Mouse (Mus musculus): ENCODE data around the gene Gm21885. TPM values are rescaled to one million over a fixed set of nuclear protein-coding genes. Genes with fewer than 3 reads are reported as not detected.
A peak's percentile ranks its signal among the peaks of the same experiment; 100 is the strongest.
"Not testable (repeated sequence)": the region's sequence is repeated elsewhere in the genome, so short reads cannot be mapped to it uniquely, and the experiment has no call there.

Gene Gm21885
- polyA plus RNA-seq, 2 experiments: not detected

DNA sequence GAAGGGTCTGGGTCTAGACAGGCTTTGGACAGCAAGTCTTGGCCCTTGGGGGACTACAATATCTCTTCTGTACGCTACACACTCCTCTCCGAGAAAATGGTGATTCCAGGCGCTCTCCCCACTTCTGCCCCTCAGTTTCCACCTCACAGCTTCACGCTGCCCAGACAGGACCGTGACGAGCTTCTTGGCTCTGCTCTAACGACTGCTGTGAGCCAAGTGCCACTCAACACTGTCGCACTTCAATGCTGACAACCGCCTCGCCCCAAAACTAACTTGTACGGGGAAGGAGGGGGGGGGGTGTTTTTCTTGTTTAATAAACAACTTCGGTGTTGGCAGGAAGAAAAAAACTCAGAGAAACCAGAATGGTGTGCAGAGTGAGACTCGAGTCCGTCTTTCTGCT lies 23.7 kb upstream of the Gm21885 start:
- H3K9me3 ChIP-seq (ENCODE audit: control insufficient read depth, low read length): no peaks in the 10 kb centered on the region
- DNase-seq (ENCODE audit: low read depth in 3 of 3, low spot score in 3 of 3) (no peak), ATAC-seq (ENCODE audit: insufficient read depth) (no peak)
- H3K4me2 ChIP-seq (ENCODE audit: low read depth): no peak overlapping the region
- TF ChIP-seq CTCF (IDR thresholded peaks at IDR 0.05; ENCODE audit: low read depth) (no peak), EP300 (IDR thresholded peaks at IDR 0.05; ENCODE audit: low read depth) (no peak)
- no peaks in the 10 kb centered on the region for H3K36me3 ChIP-seq (replicated peaks; ENCODE audit: control insufficient read depth, insufficient read depth, low read depth)
- H3K4me3 ChIP-seq (ENCODE audit: insufficient read depth in 1 of 2, low read depth in 2 of 2, low read length in 2 of 2): no peak overlapping the region
- H3K4me1 ChIP-seq (replicated peaks; ENCODE audit: control insufficient read depth in 2 of 2, insufficient read depth in 2 of 2, low read length in 1 of 2): peaks cover 27 to 28% of the 10 kb centered on the region in 2 experiments
- WGBS (ENCODE audit: insufficient replicate concordance): 75% methylated on average over 14 of the region's 14 CpGs
- H3K27me3 ChIP-seq (ENCODE audit: control insufficient read depth, insufficient read depth, low read length): no peaks in the 10 kb centered on the region
- H3K9ac ChIP-seq (replicated peaks): no peak overlapping the region
- H3K27ac ChIP-seq: no peak overlapping the region

- no peak for TF ChIP-seq EP300 (IDR thresholded peaks at IDR 0.05; ENCODE audit: low read depth)
- peaks cover 26 to 28% of the 10 kb centered on the region in 2 experiments for H3K4me1 ChIP-seq (replicated peaks; ENCODE audit: control insufficient read depth in 2 of 2, insufficient read depth in 2 of 2, low read length in 1 of 2)
- H3K9ac ChIP-seq (replicated peaks): no peak overlapping the region
- no peaks in the 10 kb centered on the region for H3K9me3 ChIP-seq (ENCODE audit: control insufficient read depth, low read length)
- H3K27me3 ChIP-seq (ENCODE audit: control insufficient read depth, insufficient read depth, low read length): no peaks in the 10 kb centered on the region
- H3K27ac ChIP-seq: no peak overlapping the region; the same call in 1 of the 2 replicates
- no peaks in the 10 kb centered on the region for H3K36me3 ChIP-seq (replicated peaks; ENCODE audit: control insufficient read depth, insufficient read depth, low read depth)
- H3K4me3 ChIP-seq (ENCODE audit: insufficient read depth in 1 of 2, low read depth in 2 of 2, low read length in 2 of 2): no peak overlapping the region
- DNase-seq (ENCODE audit: low read depth in 3 of 3, low spot score in 3 of 3) (no peak), ATAC-seq (ENCODE audit: insufficient read depth) (no peak)
- WGBS (ENCODE audit: insufficient replicate concordance): 32% methylated on average over 4 of the region's 4 CpGs
- no peak overlapping the region for H3K4me2 ChIP-seq (ENCODE audit: low read depth)
These were observed 21.9 kb upstream of the Gm21885 start for GRCm38 (mm10) chr11:94259814-94260213.

DNA sequence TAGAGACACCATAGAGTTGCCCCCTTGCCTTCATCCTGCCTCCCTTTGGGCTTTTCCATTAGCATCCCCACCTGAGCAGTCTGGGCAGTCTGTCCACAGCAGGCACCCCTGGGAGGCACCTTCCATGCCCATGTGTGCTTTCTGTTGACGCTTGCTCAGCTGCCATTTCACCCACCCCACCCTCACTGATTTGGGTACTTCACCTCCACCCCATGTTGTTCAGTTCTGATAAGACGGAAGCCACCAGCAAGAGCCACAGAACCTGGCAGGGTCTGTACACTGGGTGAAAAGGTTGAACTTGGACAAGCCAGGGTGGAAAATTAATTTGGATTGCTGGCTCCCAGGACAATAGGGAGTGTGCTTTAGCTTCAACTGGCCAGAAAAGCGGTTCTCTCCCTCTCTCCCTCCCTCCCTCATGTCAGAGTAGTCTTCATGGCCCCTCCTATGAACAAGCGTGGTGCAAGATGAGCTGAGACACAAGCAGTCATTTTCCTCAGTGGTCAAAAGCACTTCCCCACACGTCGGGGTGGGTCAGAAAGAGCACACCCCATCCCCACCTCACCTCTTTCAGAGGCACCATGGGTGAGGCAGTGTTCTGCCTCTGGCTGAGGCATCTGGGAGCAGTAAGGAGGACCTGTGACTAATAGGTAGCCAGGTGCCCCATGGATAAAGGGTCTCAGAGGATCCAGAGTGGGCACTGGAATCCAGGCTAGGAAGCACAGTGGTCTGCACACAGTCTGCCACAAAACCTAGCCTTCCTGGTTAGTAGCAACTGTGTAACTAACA lies 19.9 kb upstream of the Gm21885 start:
- peak overlapping the region; percentile 90 for H3K27ac ChIP-seq
- DNase-seq (ENCODE audit: low read depth in 3 of 3, low spot score in 3 of 3) (peak; percentile 62 to 67 (median 63)), ATAC-seq (ENCODE audit: insufficient read depth) (peak; percentile 92)
- H3K27me3 ChIP-seq (ENCODE audit: control insufficient read depth, insufficient read depth, low read length): no peaks in the 10 kb centered on the region
- H3K4me1 ChIP-seq (replicated peaks; ENCODE audit: control insufficient read depth in 2 of 2, insufficient read depth in 2 of 2, low read length in 1 of 2): peaks cover 39 to 44% of the 10 kb centered on the region in 2 experiments
- TF ChIP-seq EP300 (IDR thresholded peaks at IDR 0.05; ENCODE audit: low read depth) (peak; percentile 59), CTCF (IDR thresholded peaks at IDR 0.05; ENCODE audit: low read depth) (no peak)
- whole genome bisulfite sequencing (ENCODE audit: insufficient replicate concordance): 28% methylated on average over 6 of the region's 6 CpGs
- peak overlapping the region; percentile 57 for H3K4me2 ChIP-seq (ENCODE audit: low read depth)
- H3K9ac ChIP-seq (replicated peaks): peak overlapping the region; percentile 49
- no peak overlapping the region for H3K4me3 ChIP-seq (ENCODE audit: insufficient read depth in 1 of 2, low read depth in 2 of 2, low read length in 2 of 2)
- no peaks in the 10 kb centered on the region for H3K9me3 ChIP-seq (ENCODE audit: control insufficient read depth, low read length)
- no peaks in the 10 kb centered on the region for H3K36me3 ChIP-seq (replicated peaks; ENCODE audit: control insufficient read depth, insufficient read depth, low read depth)

DNA sequence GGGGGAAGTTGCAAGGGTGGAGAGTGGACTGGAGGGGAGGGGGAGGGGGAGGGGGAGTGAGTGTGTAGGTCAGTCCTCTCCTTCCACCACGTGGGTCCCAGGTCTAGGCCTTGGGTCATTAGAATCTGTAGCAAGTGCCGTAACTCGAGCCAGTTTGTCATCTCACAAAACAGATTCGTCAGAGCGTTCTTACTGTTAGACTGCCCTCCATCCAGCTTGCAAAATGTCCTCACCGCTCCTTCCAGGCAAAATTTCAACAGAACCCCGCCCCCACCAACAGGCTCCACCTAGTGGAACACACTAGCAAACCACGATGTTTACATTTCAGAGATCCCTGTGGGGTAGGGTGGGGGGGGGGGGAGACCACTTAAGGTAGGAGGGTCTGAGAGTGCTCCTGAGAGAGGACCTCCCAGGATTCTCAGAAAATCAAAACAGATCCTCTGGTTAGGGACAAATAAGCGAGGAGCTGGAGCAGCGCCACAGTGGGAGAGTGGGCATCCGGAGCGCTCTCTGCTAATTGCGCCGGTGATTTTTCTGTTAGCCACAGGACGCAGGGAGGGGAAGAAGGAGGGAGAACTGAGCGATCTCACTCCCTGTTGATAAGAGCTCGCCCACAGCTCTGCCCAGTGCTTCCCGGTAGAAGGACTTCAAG lies 16.4 kb upstream of the Gm21885 start:
- H3K36me3 ChIP-seq (replicated peaks; ENCODE audit: control insufficient read depth, insufficient read depth, low read depth): no peaks in the 10 kb centered on the region
- peak overlapping the region; percentile 70 for H3K4me2 ChIP-seq (ENCODE audit: low read depth)
- DNase-seq (ENCODE audit: low read depth in 3 of 3, low spot score in 3 of 3): peak; percentile 31 to 53 (median 35)
- H3K27ac ChIP-seq: peak overlapping the region; percentile 58
- peak; percentile 60 for TF ChIP-seq CTCF (IDR thresholded peaks at IDR 0.05; ENCODE audit: low read depth)
- TF ChIP-seq EP300 (IDR thresholded peaks at IDR 0.05; ENCODE audit: low read depth): no peak
- H3K9ac ChIP-seq (replicated peaks): peak overlapping the region; percentile 36
- peak; percentile 58 for ATAC-seq (ENCODE audit: insufficient read depth)
- H3K4me1 ChIP-seq (replicated peaks; ENCODE audit: control insufficient read depth in 2 of 2, insufficient read depth in 2 of 2, low read length in 1 of 2): peaks cover 46 to 49% of the 10 kb centered on the region in 2 experiments
- peak overlapping the region; percentile 25 to 35 for H3K4me3 ChIP-seq (ENCODE audit: insufficient read depth in 1 of 2, low read depth in 2 of 2, low read length in 2 of 2)
- no peaks in the 10 kb centered on the region for H3K27me3 ChIP-seq (ENCODE audit: control insufficient read depth, insufficient read depth, low read length)
- H3K9me3 ChIP-seq (ENCODE audit: control insufficient read depth, low read length): no peaks in the 10 kb centered on the region
- WGBS (ENCODE audit: insufficient replicate concordance): 3% methylated on average over 18 of the region's 18 CpGs

GRCm38 (mm10) chr11:94266155-94266554 lies 15.5 kb upstream of the Gm21885 start:
- Histone ChIP-seq H3K4me2 (ENCODE audit: low read depth) (peak overlapping the region; percentile 70), H3K4me1 (replicated peaks; ENCODE audit: control insufficient read depth in 2 of 2, insufficient read depth in 2 of 2, low read length in 1 of 2) (peaks cover 37 to 41% of the 10 kb centered on the region in 2 experiments)
- H3K36me3 ChIP-seq (replicated peaks; ENCODE audit: control insufficient read depth, insufficient read depth, low read depth); H3K27ac ChIP-seq; H3K9ac ChIP-seq (replicated peaks); DNase-seq (ENCODE audit: low read depth in 3 of 3, low spot score in 3 of 3); ATAC-seq (ENCODE audit: insufficient read depth); H3K9me3 ChIP-seq (ENCODE audit: control insufficient read depth, low read length); H3K4me3 ChIP-seq (ENCODE audit: insufficient read depth in 1 of 2, low read depth in 2 of 2, low read length in 2 of 2); H3K27me3 ChIP-seq (ENCODE audit: control insufficient read depth, insufficient read depth, low read length): not testable (repeated sequence)
- WGBS (ENCODE audit: insufficient replicate concordance): 31% methylated on average over 3 of the region's 3 CpGs
